Mouse (Mus musculus): ENCODE measurements around the gene Slc35e3.

Gene Slc35e3

DNA sequence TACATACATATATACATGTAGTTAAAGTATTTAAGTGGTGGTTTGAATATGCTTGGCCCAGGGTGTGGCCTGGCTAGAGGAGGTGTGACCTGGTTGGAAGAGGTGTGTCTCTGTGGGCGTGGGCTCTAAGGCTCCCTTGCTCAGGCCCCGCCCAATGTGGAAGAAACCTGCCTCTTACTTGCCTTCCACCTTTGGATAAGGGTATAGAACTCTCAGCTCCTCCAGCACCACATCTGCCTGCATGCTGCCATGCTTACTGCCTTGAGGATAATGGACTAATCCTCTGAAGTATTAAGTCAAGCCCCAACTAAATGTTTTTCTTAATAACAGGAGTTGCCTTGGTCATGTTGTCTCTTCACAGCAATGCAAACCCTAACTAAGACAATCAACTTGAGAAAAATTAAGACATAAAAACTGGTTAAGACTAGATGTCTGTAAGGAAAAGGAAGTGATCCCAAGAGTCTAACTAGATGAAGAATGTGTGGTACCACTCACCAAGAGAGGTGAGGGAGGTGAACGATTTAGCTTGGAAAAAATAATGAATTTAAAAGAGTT lies 48.5 kb downstream of the Slc35e3 start:
- no peak for DNase-seq (ENCODE audit: low read depth)

DNA sequence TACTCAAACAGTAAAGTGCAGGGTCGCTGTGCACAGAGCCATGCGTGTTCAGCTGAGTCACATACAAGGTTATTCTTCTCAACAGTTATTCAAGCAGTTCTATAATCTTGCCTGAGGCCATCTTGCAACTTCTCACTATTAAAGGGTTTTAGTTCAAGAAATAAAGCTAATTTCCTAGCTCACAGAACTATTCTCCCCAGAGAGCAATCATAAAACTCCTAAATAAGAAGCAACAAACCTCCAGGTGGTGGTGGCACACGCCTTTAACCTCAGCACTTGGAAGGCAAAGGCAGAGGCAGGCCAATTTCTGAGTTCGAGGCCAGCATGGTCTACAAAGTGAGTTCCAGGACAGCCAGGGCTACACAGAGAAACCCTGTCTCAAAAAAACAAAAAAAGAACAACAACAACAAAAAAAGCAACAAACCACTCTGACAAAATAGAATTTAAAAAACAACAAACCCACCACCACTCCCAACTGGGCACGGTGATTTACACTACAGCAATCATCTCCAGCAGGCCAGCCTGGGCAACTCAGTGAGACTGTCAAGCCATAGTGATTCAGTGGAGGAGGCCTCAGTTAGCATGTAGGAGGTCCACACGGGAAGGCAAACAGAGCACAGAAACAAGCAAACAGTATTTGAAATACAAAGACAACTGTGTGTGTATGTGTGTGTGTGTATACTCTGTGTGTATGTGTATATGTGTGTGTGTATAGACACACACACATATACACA lies 49.2 kb downstream of the Slc35e3 start:
- DNase-seq (ENCODE audit: low read depth) = no peak

DNA sequence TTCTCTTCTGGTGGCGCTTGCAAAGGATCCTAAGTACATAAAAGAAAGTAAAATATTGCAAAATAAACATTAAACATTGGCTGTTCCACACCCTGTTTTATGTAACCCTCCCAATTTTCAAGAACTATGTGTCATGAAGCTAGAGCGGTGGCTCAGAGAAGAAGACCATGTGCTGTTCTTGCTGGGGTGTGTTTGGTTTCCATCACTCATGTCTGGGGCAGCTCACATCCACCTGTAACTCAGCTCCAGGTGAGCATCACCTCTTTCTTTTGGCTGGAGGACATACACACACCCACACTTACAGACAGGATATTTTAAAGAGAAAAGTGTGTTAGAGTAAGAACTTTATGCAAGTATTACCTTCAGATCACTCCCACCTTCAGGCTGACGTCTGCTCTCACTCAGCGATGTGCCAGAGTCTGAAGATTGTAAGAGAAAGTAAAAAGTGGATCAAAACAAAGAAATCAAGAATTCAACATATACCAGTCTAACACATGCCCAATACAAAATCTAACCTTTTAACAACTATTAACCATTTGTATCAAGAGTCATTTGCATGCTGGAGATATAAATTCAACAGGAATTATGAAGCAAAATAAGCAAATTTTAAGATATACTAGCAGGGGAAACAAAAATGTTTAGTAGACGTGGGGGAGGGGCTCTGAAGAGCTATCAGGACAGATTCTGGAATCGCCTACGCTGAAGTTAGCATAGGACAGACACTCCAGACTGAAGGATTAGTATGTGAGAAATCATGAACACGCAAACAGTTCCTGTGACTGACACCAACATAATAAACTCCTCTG lies 49.9 kb downstream of the Slc35e3 start:
- no peak for DNase-seq (ENCODE audit: low read depth)

DNA sequence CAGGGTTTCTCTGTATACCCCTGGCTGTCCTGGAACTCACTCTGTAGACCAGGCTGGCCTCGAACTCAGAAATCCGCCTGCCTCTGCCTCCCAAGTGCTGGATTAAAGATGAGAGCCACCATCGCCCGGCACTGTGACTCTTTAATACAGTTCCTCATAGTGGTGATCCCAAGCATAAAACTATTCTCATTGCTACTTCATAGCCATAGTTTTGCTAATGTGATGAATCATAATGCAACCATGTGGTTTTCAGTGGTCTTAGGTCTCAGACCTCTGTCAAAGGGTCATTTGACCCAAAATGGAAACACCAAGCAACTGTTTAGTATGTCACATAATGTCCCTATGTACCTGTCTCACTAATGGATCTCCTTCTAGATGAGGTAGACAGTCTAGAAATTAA lies 50.6 kb downstream of the Slc35e3 start:
- DNase-seq (ENCODE audit: low read depth) = no peak

DNA sequence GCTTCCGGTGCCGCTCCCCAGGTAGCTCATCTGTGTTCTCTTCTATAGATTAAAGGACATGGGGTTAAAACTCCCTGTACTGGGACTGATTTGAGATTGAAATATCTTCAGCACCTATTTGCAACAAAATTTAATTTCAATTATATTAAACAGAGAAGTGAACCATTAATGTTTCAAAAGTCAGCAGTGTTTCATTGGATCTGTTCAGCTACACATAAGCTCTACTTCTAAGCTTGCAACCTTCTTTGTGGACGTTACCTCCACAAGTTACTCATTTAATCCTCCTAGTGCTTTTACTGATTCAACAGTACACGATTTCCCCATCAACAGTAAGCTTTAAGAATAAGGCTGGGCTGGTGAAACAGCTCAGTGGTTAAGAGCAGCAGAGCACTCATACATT lies 51.1 kb downstream of the Slc35e3 start:
- no peak for DNase-seq (ENCODE audit: low read depth)

DNA sequence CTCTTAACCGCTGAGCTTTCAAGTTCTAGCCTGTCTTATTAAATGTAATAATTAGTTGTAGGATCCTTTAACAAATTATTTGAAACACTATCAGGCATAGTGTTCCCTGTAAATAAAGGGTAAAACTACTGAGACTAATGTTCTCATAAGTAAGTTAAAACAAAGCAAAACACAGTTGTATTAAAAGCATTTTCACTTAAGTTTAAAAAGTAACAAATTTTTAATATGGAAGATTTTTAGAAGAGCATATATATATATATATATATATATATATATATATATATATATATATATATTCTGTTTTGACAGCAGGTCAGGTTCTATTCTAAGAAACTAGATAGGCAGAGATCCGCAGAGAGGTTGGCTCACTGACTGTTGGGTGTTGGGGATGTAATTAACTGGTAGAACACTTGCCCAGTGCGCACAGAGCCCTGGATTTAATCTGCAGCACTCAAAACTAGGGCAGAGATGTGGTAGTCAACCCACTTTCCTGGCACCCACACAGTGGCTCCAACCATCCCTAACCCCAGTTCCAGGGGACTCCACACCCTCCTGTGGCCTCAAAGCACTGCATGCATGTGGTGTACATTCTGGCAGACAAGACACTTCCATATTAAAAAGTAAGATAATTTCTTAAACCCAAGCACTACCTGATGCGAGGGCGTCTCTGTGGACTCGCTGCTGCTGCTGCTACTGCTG lies 51.8 kb downstream of the Slc35e3 start:
- DNase-seq (ENCODE audit: low read depth) = no peak

- no peak for DNase-seq (ENCODE audit: low read depth)
Observed at GRCm38 (mm10) chr10:117692953-117693352, 53.2 kb downstream of the Slc35e3 start.

GRCm38 (mm10) chr10:117692173-117692572 lies 54.0 kb downstream of the Slc35e3 start:
- DNase-seq (ENCODE audit: low read depth) = no peak

- DNase-seq (ENCODE audit: low read depth) = no peak
Observed at GRCm38 (mm10) chr10:117691389-117691968, 54.7 kb downstream of the Slc35e3 start.

DNA sequence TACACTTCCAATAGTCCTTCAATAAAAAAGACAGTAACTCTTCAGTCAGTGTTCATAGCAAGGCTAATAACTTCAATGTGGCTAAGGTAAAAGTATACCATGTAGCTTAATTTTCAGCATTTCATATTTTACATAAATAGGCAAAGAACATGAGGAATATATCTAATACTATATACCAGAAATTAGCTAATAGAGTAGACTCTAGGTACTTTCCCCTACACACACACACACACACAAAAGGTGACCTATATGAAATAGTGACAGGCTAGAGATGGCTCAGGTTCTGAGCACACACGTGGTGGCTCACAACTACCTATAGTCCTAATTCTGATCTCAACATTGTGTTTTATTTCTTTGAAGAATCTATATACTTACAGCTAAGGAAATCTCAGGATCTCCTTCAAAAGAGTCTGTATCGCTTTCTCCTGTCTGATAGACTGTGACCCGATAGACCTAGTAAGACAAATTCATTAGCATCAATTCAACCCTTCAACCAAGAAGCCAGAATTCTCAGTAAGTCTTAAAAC lies 55.3 kb downstream of the Slc35e3 start:
- no peak for DNase-seq (ENCODE audit: low read depth)

DNA sequence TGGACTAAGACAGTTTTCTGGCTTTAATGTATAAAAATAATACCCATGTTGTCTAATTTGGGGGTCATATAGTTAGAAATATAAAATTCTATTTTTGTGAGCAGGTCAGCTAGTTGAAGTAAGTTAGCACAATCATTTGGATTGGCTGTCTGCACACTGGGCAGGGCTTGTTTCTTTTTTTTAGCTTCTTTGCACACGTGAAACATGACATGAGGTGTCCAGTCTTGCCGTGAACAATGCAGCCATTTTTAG lies 56.1 kb downstream of the Slc35e3 start:
- no peak for DNase-seq (ENCODE audit: low read depth)

DNA sequence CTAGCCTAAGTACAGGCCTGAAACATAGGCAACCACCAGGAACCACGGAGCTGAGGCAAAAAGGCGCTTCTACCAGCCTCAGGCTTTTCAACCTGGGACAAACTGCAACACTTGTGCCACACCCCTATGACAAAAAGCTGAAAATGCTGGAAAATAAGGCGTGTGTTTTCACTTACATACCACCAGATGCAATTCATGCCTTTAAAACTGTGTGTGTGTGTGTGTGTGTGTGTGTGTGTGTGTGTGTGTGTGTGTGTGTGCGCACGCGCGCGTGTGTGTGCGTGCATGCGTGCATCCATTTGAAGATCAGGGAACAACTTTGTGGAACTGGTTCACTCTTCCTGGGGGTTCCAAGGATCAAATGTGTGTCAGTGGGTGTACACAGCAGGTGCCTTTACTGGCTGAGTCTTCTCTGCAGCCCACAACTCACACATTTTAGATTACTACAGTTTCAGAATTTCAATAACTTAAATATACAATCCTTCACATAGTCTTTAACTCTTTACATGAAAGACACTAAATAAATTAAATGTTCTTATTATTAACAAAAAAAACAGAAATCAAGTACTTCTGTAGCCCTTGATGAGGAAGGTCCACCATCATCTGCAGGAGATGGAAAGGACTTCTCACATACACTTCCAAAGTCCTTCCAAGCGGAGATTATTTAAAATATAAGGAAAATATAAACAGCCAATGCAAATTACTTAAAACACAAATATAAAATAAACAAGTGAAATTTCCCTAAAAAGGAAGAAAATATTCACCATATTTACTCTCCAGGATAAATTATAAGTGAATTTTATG lies 56.7 kb downstream of the Slc35e3 start:
- DNase-seq (ENCODE audit: low read depth) = no peak

DNA sequence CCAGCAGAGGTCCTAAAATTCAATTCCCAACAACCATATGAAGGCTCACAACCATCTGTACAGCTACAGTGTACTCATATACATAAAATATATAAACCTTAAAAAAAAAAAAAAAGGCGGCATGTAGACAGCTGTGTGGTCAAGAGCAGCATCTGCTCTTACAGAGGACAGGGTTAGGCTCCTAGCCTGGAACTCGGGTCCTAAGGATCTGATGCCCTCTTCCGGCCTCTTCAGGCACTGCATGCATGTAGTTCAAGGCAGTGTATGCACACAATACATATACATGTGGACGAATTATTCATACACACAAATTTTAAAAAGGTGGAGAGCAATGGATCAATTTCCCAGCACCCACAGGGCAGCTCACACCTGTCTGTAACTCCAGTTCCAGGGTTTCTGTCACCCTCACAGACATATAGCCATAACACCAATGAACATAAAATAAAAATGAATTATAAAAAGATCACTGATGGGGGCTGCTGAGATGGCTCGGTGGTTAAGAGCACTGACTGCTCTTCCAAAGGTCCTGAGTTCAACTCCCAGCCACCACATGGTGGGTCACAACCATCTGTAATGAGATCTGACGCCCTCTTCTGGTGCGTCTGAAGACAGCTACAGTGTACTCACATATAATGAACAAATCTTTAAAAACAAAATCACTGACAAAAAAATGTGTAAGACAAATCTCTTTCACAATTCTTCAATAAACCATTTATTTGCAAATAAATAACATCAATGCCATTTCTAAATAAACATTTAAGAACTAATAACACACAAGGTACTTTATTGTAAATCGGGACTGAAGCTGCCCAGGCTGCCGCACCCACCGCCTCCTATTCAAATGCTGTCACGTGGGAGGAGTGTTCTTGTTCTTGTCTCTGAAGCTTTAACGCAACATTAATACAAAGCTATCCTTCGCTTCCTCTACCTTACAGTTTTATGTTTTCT lies 57.7 kb downstream of the Slc35e3 start:
- DNase-seq (ENCODE audit: low read depth) = peak; percentile 37

DNA sequence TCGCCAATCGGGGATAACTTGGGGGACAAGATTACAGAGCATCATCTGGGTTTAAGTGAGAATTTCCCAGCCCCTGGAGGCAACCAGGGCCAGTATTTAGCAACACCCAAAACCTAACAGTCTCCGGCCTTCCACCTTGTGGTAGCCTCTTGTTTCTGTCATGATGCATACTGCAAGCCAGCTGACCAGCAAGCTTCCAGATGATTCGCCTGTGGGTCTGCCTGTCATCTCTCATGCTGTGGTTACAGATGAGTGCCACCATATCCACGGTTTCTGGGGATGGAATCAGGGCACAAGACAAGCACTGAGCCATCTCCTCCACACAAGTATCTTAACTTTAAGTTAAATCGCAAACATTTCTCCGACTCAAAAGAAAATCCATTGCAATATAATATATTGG lies 58.6 kb downstream of the Slc35e3 start:
- DNase-seq (ENCODE audit: low read depth) = no peak

GRCm38 (mm10) chr10:117687018-117687417 lies 59.1 kb downstream of the Slc35e3 start:
- DNase-seq (ENCODE audit: low read depth) = no peak

- DNase-seq (ENCODE audit: low read depth) = no peak
Observed at GRCm38 (mm10) chr10:117685849-117686591, 60.1 kb downstream of the Slc35e3 start.

DNA sequence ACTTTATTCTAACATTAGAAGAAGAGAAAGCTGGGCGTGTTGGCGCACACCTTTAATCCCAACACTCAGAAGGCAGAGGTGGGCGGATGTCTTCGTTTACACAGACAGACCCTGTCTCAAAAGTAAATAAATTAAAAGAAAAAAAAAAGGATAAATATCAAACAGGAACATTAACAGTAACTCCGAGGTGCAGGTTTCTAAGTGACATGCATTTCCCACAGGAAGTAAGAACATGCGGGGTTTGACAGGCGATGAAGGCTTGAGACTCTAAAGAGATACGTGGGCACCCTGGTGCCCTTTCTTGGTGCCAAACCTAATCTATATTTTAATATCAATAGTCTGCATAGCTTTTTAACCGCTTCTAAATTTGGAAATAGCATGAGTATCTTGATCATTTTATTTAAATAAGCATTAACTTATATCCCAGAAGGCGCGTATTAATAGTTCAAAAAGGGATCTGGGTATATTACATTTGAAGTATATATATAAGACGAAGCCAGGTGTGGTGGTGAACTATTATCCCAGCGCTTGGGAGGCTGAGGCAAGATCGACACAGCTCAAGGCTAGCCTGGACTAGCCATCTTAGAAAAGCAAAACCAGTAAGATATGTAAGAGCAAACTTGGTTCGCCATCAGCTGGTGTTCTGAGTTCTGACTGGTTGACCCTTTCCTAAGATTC lies 60.9 kb downstream of the Slc35e3 start:
- DNase-seq (ENCODE audit: low read depth) = no peak

- DNase-seq (ENCODE audit: low read depth) = no peak
Observed at GRCm38 (mm10) chr10:117684298-117685170, 61.6 kb downstream of the Slc35e3 start.

Data from naive thymus-derived CD4-positive, alpha-beta T cell, adult 2 months (primary cell).